Mouse (Mus musculus): ENCODE data around the gene Twf1.

Twf1 gene

GRCm38 (mm10) chr15:94589219-94590075 is at the start of gene Twf1:
Gene Twf1, minus strand, starts transcription at chr15:94589889.
- in situ Hi-C loops (cut with MboI, MseI): no loop called here

GRCm38 (mm10) chr15:94639126-94639525 is 49.4 kb upstream of the Twf1 start:
- in situ Hi-C loops (cut with MboI, MseI): no loop called here

- in situ Hi-C loops (cut with MboI, MseI): no loop called here
Observed at GRCm38 (mm10) chr15:94638207-94638606, 48.5 kb upstream of the Twf1 start.

DNA sequence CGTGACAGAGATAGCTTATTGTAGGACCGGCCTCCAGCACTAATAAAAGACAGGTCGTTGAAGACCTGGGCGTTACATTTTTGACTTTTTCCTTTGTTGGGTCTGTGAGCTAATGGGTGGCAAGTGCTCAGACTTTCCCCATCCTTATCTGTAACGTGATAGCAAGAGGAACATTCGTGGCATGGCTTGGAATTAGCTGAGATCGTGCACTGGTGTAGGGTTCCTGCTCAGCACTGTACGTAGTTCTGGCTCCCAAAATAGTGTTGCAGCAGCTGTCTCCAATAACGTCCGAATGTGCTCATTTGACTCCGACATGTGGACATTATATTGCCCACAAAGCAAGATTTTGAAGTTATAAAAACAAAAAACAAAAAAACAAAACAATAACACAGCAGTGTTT is 44.8 kb upstream of the Twf1 start:
- in situ Hi-C loops (cut with MboI, MseI): no loop called here

GRCm38 (mm10) chr15:94630553-94630952 is 40.9 kb upstream of the Twf1 start:
- in situ Hi-C loops (cut with MboI, MseI): no loop called here

DNA sequence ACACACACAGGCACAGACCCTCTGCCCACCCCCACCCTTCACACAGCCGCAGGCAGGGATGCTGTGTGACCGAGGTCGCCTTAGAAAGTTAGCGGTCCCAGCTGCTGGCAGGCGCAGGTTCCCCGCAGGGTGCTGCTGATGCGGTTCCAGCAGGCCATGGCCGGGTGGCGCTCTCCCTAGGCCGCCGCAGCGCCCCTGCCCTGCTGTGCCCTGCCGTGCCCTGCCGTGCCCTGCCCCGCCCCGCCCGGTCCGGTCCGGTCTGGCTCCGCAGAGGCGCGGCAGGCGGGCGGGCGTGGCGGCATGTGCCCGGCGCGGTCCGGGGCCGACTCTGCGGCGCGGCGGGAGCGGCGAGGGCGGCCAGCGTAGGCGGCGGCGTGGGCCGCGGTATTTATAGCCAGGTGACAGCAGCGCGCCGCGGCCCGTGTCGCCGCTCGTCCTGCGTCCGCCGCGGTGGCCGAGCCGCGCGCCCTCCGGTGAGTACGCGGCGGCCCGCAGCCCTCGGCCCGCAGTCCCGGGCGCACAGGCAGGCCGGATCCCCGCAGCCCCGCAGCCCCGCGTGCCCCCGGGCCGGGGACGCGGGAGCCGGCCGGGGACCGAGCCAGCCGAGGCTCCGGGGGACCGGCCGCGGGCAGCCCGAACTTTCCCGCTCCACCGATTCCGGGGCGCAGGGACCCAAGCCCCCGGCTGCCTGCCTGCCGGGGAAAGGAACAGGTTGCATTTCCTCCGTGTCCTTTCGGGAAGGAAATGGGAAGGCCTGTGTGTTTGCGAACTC is 39.3 kb upstream of the Twf1 start, which contains the start of gene Tmem117:
Gene Tmem117, plus strand, starts transcription at position 403 of the 772 bp plus-strand sequence.
- in situ Hi-C loops (cut with MboI, MseI): no loop called here

DNA sequence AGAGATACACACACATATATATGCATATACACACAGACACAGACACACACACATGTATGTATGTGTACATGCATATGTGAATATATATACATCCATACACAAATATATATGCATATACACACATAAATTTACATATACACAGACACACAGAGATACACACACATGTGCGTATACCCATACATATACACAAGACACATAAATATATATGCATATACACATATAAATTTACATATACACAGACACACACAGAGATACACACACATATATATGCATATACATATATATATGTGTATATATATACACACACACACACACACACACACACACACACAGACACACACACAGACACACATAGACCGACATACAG is 38.8 kb upstream of the Twf1 start:
- in situ Hi-C loops (cut with MboI, MseI): no loop called here

GRCm38 (mm10) chr15:94620909-94621308 is 31.2 kb upstream of the Twf1 start:
- in situ Hi-C loops (cut with MboI, MseI): no loop called here

GRCm38 (mm10) chr15:94616036-94616435 is 26.3 kb upstream of the Twf1 start:
- in situ Hi-C loops (cut with MboI, MseI): no loop called here

- in situ Hi-C loops (cut with MboI, MseI): no loop called here
Observed at GRCm38 (mm10) chr15:94607768-94608167, 18.1 kb upstream of the Twf1 start.

DNA sequence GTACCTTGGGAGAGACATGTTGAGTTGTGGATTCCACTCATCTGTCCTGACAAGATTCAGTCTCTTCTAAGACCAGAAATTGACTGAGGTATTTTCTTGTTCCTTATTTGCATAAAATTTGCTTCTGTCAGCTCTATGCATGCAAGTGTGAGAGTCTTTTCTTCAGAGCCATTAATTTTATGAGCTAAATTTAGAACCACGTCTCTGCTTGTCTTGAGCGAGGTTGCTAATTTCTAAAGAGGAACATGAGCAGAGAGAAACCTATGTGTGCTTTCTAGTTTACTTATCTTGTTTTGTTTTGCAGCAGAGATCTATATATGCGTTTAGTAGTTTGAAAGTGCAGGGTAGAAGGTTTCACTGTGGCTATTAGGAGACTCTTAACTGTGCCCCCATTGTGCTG is 12.8 kb upstream of the Twf1 start:
- in situ Hi-C loops (cut with MboI, MseI): loop anchor here in 1 of 2 experiments (5.0 kb wide), 1 partner anchor 55 kb away; no protein-coding TSS in a partner anchor

GRCm38 (mm10) chr15:94601339-94601738 is 11.7 kb upstream of the Twf1 start:
- in situ Hi-C loops (cut with MboI, MseI): loop anchor here in 1 of 2 experiments (5.0 kb wide), 1 partner anchor 54 kb away; no protein-coding TSS in a partner anchor

- in situ Hi-C loops (cut with MboI, MseI): loop anchor here in 1 of 2 experiments (5.0 kb wide), 1 partner anchor 53 kb away; no protein-coding TSS in a partner anchor
Observed at GRCm38 (mm10) chr15:94600145-94600707, 10.5 kb upstream of the Twf1 start.

- in situ Hi-C loops (cut with MboI, MseI): no loop called here
Observed at GRCm38 (mm10) chr15:94593586-94593985, 3.9 kb upstream of the Twf1 start.

DNA sequence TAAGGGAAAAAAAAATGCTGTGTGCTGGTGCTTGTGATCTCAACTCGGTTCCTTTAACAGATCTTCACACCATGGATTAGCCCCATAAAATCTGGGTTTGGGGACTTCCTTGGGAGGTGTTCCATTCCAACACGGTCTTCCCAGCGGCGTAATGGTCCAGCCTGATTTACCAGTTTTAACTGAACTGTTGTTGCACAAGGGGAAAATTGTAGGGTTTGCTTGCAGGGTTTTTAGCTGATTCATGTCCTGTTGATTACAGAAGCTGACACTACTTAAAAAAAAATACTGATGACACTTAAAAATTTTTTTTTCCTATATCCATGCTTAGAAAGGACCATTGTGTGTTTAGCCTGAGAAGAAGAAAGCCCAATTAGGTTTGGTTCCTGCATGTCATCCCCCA is 1.7 kb upstream of the Twf1 start:
- in situ Hi-C loops (cut with MboI, MseI): no loop called here

DNA sequence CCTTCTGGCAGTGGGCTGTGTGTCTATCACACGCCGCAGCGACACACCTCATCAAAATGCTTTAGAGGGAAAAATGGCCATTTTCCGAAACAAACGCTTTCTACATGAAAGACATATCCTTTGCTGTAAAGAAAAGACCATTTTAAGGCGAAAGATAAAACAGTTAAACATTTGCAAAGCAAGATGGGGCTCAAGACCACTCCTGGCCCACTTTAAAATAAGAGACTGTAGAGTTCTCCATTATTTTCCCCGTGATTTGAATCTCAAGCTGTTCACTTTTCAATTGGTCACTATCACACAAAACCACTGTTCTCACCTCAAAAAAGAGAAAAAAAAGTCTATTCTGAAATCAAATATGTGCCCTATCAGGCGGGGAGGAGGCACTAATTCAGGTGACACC is 394 bp upstream of the Twf1 start:
- in situ Hi-C loops (cut with MboI, MseI): no loop called here

GRCm38 (mm10) chr15:94587826-94588715 is 1.6 kb downstream of the Twf1 start:
- in situ Hi-C loops (cut with MboI, MseI): no loop called here

- in situ Hi-C loops (cut with MboI, MseI): no loop called here
Observed at GRCm38 (mm10) chr15:94584738-94585137, 5.0 kb downstream of the Twf1 start.

- in situ Hi-C loops (cut with MboI, MseI): no loop called here
Observed at GRCm38 (mm10) chr15:94583153-94583552, 6.5 kb downstream of the Twf1 start.

DNA sequence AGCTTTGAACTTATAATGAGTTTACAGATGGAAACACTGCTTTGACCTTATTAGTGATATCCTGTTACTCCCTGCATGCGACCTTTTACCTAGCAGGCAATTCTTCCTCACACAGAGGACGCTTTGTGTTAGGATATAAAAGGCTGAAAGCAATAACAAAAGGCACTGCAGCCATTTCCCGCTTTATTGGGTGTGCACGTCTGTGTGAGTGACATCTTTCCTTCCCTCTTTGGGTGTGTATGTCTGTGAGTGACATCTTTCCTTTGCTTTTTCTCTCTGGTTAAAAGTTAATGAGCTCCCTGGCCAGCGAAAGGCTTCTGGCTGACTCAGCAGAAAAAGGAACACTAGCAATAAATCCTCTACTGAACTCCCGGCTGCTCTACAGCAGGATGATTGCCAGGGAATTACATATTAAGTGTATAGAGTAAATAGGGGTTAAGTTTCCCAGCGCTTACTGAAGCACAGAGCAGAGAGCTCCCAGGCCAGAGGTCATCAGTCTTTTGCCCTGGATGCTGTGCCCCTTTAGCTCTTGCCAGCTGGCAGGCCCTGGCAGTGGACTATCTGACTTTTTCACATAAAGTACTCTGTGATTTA is 7.6 kb downstream of the Twf1 start:
- in situ Hi-C loops (cut with MboI, MseI): no loop called here

Data from T-helper 17 cell (primary cell).